Mouse (Mus musculus) layer of hippocampus, adult 18-20 months (tissue): ENCODE results near the gene Ippk. TPM values are rescaled to one million over a fixed set of nuclear protein-coding genes. Genes with fewer than 3 reads are reported as not detected.

Experiments used
- DNase-seq, 2 experiments: peaks; one replicate each; pipeline ENCODE4 v3.0.0; 2022; ENCODE audit warnings: low spot score in 2 of 2
- long read RNA-seq: library from polyadenylated mRNA; stranded (forward); transcript quantifications from one replicate; pipeline ENCODE4 v2.0.0, GENCODE M21; 2021
- total RNA-seq, 2 experiments: library from RNA; stranded (reverse); gene quantifications; 2 replicates each; pipeline ENCODE4 v1.2.3; 2021

The Ippk gene
- 10 to 100 TPM; 33.5 to 37.1 TPM for total RNA-seq
- long read RNA-seq, full-length matches to known transcripts: 68 of 75 reads
- long read RNA-seq, partial matches to known transcripts: 3 of 75 reads
- long read RNA-seq, other reads (novel, unspliced or antisense): 4 of 75 reads

- DNase-seq: peak; percentile 98 to 99
These were observed at the start of gene Ippk for GRCm38 (mm10) chr13:49420754-49421605. Ippk (plus strand) TSS chr13:49421249.

DNA sequence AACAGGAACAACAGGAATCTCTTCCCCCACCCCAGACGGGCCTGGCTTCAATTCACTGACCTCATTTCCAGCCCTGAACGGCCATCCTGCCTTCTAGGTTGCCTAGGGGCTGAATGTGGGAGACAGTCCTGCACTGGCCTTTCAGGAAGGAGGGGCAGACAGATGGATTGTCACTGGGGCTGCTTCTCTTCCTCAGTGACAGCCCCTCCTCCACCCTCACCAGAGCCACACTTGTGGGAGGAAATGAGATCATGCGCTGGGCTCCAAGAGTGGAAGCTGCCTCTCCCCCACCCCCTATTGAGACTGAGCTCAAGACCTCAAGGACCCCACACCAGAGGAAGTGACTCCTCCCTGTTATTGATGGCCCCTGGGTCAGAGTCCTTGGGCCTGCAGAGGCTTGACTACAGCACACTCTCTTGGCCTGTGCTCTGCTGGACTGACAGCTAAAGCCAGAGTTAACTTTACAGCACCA lies 49.6 kb upstream of the Ippk start:
- DNase-seq: peak; percentile 59 to 66

DNA sequence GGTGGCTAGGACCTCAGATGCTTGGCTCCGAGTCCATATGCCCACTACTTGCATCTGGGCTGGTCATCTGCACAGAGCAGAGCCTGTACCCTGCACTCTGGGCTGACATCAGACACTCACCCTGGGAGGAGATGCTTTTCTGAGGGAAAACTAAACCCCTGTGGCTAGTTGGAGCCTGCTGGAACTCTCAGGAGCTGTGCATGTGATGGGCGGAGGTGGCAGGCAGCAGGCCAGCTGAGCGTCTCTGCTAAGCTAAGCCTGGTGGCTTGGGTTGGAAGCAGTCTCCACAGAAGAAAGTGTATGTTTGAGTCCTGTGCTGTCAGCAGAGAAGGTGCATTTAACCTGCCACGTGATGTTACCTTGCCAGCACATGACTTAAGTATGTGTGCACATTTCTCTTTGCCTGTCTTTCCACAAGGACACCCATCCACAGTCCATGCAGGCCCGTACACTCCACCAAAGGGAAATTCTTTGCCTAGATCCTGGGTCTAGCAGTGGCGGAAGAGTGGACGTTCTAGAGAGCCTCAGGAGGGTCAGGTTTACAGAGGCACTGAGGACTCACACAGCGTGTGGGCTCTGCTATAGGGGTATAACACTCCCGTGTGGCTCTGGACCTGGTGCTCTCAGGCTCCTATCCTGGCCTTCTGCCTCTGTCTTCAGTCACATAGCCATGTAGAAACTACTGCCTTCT lies 48.5 kb upstream of the Ippk start:
- DNase-seq: peak in 1 of 2 experiments; percentile 55

DNA sequence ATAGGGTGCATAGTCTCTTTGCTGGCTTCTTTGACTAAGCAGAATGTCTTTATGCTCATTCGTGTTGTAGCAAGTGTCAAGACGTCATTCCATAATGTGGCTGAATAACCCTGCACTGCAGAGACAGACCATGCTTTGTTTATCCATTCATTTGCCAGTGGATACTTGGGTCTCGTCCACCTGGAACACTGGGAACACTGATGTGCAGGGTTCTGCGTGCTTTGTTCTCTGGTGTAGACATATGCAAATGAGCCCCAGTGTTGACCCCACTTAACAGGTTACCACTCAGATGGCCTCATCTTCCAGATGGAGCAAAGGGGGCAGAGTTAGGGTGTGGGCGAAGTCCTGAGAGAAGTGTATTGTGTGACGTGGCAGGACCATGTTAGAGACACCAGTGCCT lies 46.7 kb upstream of the Ippk start:
- no peak for DNase-seq

DNA sequence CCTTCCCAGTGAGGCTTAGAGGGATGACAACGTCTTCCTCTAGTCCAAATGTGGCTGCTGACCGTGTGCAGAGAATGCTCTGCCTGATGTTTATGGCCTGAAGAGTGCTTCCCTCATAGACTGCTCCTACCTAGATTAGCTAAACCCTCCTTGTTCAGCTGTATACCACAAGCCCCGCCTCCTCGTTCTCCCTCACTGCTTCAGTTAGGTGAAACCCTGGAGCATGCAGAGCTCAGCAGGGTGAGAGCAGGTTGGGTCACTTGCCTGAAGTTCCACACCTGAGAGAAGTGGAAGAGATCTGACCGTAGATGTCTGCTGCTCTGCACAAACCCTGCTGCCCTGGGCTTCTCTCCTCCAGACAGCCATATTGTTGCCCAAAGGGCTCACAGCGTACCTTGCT lies 46.3 kb upstream of the Ippk start:
- no peak for DNase-seq

- DNase-seq: no peak
These were observed 43.4 kb upstream of the Ippk start for GRCm38 (mm10) chr13:49377608-49378007.

- DNase-seq: no peak
These were observed 41.7 kb upstream of the Ippk start for GRCm38 (mm10) chr13:49379301-49379700.

GRCm38 (mm10) chr13:49381230-49381629 lies 39.8 kb upstream of the Ippk start:
- DNase-seq: peak; percentile 59 to 82

GRCm38 (mm10) chr13:49382997-49383396 lies 38.1 kb upstream of the Ippk start:
- DNase-seq: no peak

- DNase-seq: no peak
These were observed 36.1 kb upstream of the Ippk start for GRCm38 (mm10) chr13:49384751-49385463.

- peak in 1 of 2 experiments; percentile 41 for DNase-seq
These were observed 29.7 kb upstream of the Ippk start for GRCm38 (mm10) chr13:49391374-49391773.

- DNase-seq: no peak
These were observed 27.5 kb upstream of the Ippk start for GRCm38 (mm10) chr13:49393579-49393978.

- DNase-seq: no peak
These were observed 26.1 kb upstream of the Ippk start for GRCm38 (mm10) chr13:49394886-49395447.

DNA sequence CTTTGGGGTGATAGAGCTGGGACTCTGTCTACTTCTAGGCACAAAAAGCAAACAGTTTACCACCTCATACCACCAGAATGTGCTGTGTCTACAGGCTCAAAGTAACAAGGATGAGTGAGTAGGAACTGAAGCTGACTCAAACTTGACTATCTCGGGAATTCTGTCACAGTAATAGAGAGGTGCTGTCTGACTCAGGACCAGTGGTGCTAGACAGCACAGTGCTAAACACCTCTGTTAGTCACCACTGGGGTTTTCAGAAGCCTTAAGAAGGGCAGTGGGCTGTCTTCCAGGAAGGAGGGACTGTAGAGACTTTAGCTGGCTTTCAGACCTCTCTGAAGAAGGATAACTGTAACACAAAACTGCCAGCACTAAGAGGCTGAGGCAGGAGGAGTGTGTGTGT lies 24.3 kb upstream of the Ippk start:
- no peak for DNase-seq

- no peak for DNase-seq
These were observed 22.9 kb upstream of the Ippk start for GRCm38 (mm10) chr13:49398191-49398590.

GRCm38 (mm10) chr13:49400139-49400538 lies 20.9 kb upstream of the Ippk start:
- DNase-seq: no peak

DNA sequence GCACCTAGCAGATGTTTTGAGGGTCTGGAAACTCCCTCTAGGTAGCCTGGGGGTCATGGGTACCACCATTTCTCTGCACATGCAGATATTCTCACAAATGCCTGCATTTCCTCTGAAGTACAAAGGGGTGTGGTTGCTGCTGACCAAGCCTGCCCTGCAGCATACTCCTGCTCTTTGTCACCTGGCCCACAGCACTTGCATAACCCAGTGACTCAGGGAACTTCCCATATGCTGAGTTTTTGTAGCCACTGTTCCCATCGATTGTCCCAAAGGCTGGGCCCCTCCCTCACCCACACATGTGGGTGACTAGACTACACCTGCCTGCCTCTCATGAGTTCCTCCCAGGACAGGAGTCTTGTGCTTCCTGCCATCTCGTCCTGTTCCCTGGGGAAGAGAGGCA lies 18.4 kb upstream of the Ippk start:
- DNase-seq: no peak

GRCm38 (mm10) chr13:49407795-49408194 lies 13.3 kb upstream of the Ippk start:
- no peak for DNase-seq

- peak in 1 of 2 experiments; percentile 16 for DNase-seq
These were observed 513 bp downstream of the Ippk start for GRCm38 (mm10) chr13:49421606-49421917.

GRCm38 (mm10) chr13:49421959-49422358 lies 910 bp downstream of the Ippk start:
- DNase-seq: peak in 1 of 2 experiments; percentile 19

DNA sequence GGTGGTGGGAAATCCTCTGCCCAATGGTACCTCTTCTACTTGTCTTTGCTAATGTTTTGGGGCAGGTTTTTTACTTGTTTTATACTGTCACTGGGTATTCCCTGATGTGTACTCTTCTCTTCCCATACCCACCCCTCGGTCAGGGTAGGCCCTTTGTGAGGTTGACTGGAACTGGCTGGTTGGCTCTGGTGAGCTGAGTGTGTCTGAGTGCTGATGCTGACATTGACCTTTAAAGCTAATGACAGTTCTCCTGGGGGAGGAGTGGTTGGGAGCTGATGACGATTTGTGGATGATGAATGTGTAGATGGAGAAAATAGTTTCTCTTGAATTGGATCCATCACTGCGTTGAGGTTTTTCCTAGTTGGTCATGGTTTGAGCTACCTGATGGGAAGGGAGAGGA lies 5.7 kb downstream of the Ippk start:
- no peak for DNase-seq
